Mouse (Mus musculus) kidney, adult 2 months (tissue): ENCODE results near the gene Gm15056.

ENCODE experiments used
- CTCF ChIP-seq: fragments of 200-500 bp; conservative IDR thresholded peaks from 2 replicates; pipeline ENCODE4 v1.5.1; 2011; ENCODE audit warnings: low read depth, mild to moderate bottlenecking, control low read depth, low read length, moderate library complexity, mixed read lengths; ENCODE audit not compliant: insufficient read depth, insufficient read length
- POLR2A ChIP-seq: fragments of 200-500 bp; IDR thresholded peaks from one replicate; pipeline ENCODE4 v1.6.1; 2011; ENCODE audit warnings: low read depth, low read length, control low read depth

GRCm38 (mm10) chr8:20908256-20908655 lies 5.8 kb upstream of the Gm15056 start:
- no peak for TF ChIP-seq POLR2A
- TF ChIP-seq CTCF, result no peak
